Mouse (Mus musculus) midbrain, postnatal 0 days (tissue): ENCODE measurements at regions not wholly inside any gene's neighbourhood (a gene's known extent, or its start where the extent isn't known, plus 50 kb on each side); places are given as distances from the start of the nearest gene placed in this dataset.

Experiments used
- ATAC-seq: fragments of 200-750 bp; cut with Nextera tagmentation; 2 replicates; pipeline ENCODE4 v1.8.0; 2017; ENCODE audit warnings: moderate number of reproducible peaks, mild to moderate bottlenecking, moderate TSS enrichment, moderate library complexity; ENCODE audit not compliant: low FRiP score
- DNase-seq: peaks from one replicate; pipeline ENCODE4 v3.0.0-alpha.2; 2015; ENCODE audit warnings: low spot score
- H3K27ac ChIP-seq: fragments of 300-500 bp; sonication (generic); 2 replicates; pipeline ENCODE4 v1.5.1; 2014; ENCODE audit warnings: low read depth, mild to moderate bottlenecking, low read length, mixed read lengths
- H3K27me3 ChIP-seq: fragments of 300-500 bp; sonication (generic); 2 replicates; pipeline ENCODE4 v1.6.1; 2014; ENCODE audit warnings: low read length, control low read depth, mixed read lengths; ENCODE audit not compliant: insufficient read depth
- H3K36me3 ChIP-seq: fragments of 300-500 bp; sonication (generic); 2 replicates; pipeline ENCODE4 v1.6.1; 2014; ENCODE audit warnings: low read length, control low read depth, mixed read lengths; ENCODE audit not compliant: insufficient read depth
- H3K4me1 ChIP-seq: fragments of 300-500 bp; sonication (generic); 2 replicates; pipeline ENCODE4 v1.6.1; 2014; ENCODE audit warnings: mild to moderate bottlenecking, control low read depth, antibody characterized with exemption, low read length, mixed read lengths; ENCODE audit not compliant: insufficient read depth
- H3K4me2 ChIP-seq: fragments of 300-500 bp; sonication (generic); 2 replicates; pipeline ENCODE4 v1.6.1; 2014; ENCODE audit warnings: low read depth, mild to moderate bottlenecking, low read length, mixed read lengths; ENCODE audit not compliant: poor library complexity, severe bottlenecking
- H3K4me3 ChIP-seq: fragments of 300-500 bp; sonication (generic); 2 replicates; pipeline ENCODE4 v1.5.1; 2014; ENCODE audit warnings: low read depth, mild to moderate bottlenecking, low read length, moderate library complexity
- H3K9ac ChIP-seq: fragments of 300-500 bp; sonication (generic); replicated peaks from 2 replicates; pipeline ENCODE4 v1.6.1; 2014; ENCODE audit warnings: mild to moderate bottlenecking, low read length, moderate library complexity, mixed read lengths; ENCODE audit not compliant: poor library complexity, severe bottlenecking
- H3K9me3 ChIP-seq: fragments of 300-500 bp; sonication (generic); 2 replicates; pipeline ENCODE4 v1.6.1; 2016; ENCODE audit warnings: low read length, control low read depth
- CTCF ChIP-seq: IDR thresholded peaks from 2 replicates; pipeline ENCODE4 v1.5.1; 2016; ENCODE audit warnings: antibody characterized with exemption, mild to moderate bottlenecking
- WGBS: fragments of 180-500 bp; shearing (Covaris S2); extraction: QIAGEN DNeasy Blood & Tissue Kit; methylation state at CpG from one replicate; pipeline ENCODE4 v1.1.7; 2014; 5-methylcytosine and 5-hydroxymethylcytosine counted together

DNA sequence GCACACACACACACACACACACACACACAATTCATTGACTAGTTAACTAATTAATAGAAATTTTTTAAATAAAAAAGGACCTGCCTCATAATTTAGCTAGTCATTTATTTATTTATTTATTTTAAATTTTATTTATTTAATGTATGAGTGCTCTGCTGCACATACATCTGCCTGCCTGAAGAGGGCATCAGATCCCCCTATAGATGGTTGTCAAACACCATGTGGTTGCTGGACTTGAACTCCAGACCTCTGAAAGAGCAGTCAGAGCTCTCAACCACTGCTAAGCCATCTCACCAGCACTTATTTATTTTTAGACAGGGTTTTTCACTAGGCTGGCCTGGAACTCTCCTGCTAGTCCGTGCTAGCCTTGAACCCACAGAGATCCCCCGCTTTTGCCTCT is 50.6 kb upstream of the Hdhd5 start:
- H3K9me3 ChIP-seq = no peaks in the 10 kb centered on the region
- no peak overlapping the region for H3K4me3 ChIP-seq
- no peak overlapping the region for H3K9ac ChIP-seq
- no peak for ATAC-seq
- H3K4me1 ChIP-seq = peaks cover 14% of the 10 kb centered on the region
- no peaks in the 10 kb centered on the region for H3K27me3 ChIP-seq
- no peak for DNase-seq
- no peak overlapping the region for H3K4me2 ChIP-seq
- no peak overlapping the region for H3K27ac ChIP-seq
- H3K36me3 ChIP-seq = no peaks in the 10 kb centered on the region
- WGBS = 87% methylated on average over 2 of the region's 2 CpGs
- peak; percentile 47 for TF ChIP-seq CTCF
